Mouse (Mus musculus): ENCODE results near the gene Klhl26.

- TF ChIP-seq CTCF (conservative IDR thresholded peaks at IDR 0.05; ENCODE audit: low read length) (no peak), NANOG (IDR thresholded peaks at IDR 0.05; ENCODE audit: borderline replicate concordance, low read length) (no peak), POU5F1 (IDR thresholded peaks at IDR 0.05; ENCODE audit: borderline replicate concordance, low read length) (no peak)
Measured at GRCm38 (mm10) chr8:70504291-70504716, 27.5 kb upstream of the Klhl26 start.
